Mouse (Mus musculus) embryonic facial prominence, embryonic 11.5 days (tissue): ENCODE data around the gene Slc1a7. TPM values are rescaled to one million over a fixed set of nuclear protein-coding genes. Genes with fewer than 3 reads are reported as not detected.

Source experiments
- ATAC-seq: fragments of 200-750 bp; cut with Nextera tagmentation; replicated peaks from 2 replicates; pipeline ENCODE4 v1.8.0; 2017; ENCODE audit warnings: low read depth; ENCODE audit not compliant: insufficient number of reproducible peaks, low FRiP score, low TSS enrichment
- DNase-seq: peaks from one replicate; pipeline ENCODE4 v3.0.0-alpha.2; 2015; ENCODE audit warnings: low spot score
- H3K27ac ChIP-seq: fragments of 300-500 bp; sonication (generic); replicated peaks from 2 replicates; pipeline ENCODE4 v1.5.1; 2014; ENCODE audit warnings: mild to moderate bottlenecking, low read depth, low read length, control low read depth
- H3K27me3 ChIP-seq: fragments of 300-500 bp; sonication (generic); 2 replicates; pipeline ENCODE4 v1.6.1; 2014; ENCODE audit warnings: mild to moderate bottlenecking, low read length, moderate library complexity, mixed read lengths; ENCODE audit not compliant: control insufficient read depth, insufficient read depth
- H3K36me3 ChIP-seq: fragments of 300-500 bp; sonication (generic); replicated peaks from 2 replicates; pipeline ENCODE4 v1.6.1; 2014; ENCODE audit warnings: low read depth, mild to moderate bottlenecking, low read length, moderate library complexity, mixed read lengths; ENCODE audit not compliant: control insufficient read depth, insufficient read depth
- H3K4me1 ChIP-seq: fragments of 300-500 bp; sonication (generic); 2 replicates; pipeline ENCODE4 v1.6.1; 2014; ENCODE audit warnings: low read length, mixed read lengths; ENCODE audit not compliant: control insufficient read depth, insufficient read depth
- H3K4me2 ChIP-seq: fragments of 300-500 bp; sonication (generic); 2 replicates; pipeline ENCODE4 v1.6.1; 2014; ENCODE audit warnings: low read depth, mild to moderate bottlenecking, control low read depth, low read length, moderate library complexity
- H3K4me3 ChIP-seq: fragments of 300-500 bp; sonication (generic); 2 replicates; pipeline ENCODE4 v1.5.1; 2014; ENCODE audit warnings: low read depth, low read length, control low read depth
- H3K9ac ChIP-seq: fragments of 300-500 bp; sonication (generic); replicated peaks from 2 replicates; pipeline ENCODE4 v1.6.1; 2014; ENCODE audit warnings: mild to moderate bottlenecking, control low read depth, low read length
- H3K9me3 ChIP-seq: fragments of 300-500 bp; sonication (generic); replicated peaks from 2 replicates; pipeline ENCODE4 v1.6.1; 2016; ENCODE audit warnings: mild to moderate bottlenecking, low read length, inconsistent platforms, mixed read lengths; ENCODE audit not compliant: control insufficient read depth
- WGBS: fragments of 180-500 bp; shearing (Covaris S2); extraction: QIAGEN DNeasy Blood & Tissue Kit; methylation state at CpG from one replicate; pipeline ENCODE4 v1.1.7; 2014; 5-methylcytosine and 5-hydroxymethylcytosine counted together
- polyA plus RNA-seq: library from polyadenylated mRNA; unstranded; fragments of >200 nt; fragmentation: Nextera tagmentation; extraction: Ambion mirVana; gene quantifications from 2 replicates; pipeline ENCODE4 v1.2.1, GENCODE M21; 2014

Gene Slc1a7
- polyA plus RNA-seq, 1 experiment from 2014 or later = 0.11 TPM

DNA sequence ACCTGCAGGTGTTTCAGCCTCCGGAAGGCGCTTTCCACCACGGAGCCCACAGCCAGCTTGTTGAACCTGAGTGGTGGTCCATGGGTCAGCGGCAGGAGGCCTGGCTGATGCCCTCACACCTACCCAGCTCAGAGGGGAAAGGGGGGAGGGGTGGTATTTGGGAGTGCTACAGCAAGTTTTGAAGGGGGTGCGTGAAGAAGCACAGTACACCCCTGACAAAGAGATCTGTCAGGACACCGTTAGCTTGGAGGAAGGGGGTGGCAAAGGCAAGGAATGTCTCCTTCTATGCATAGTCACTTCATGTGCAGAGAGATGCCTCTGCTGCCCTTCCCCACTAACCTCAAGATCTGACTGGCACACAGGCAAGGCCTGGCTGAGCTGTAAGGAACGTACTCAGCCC is 49.7 kb downstream of the Slc1a7 start:
- Histone ChIP-seq H3K27me3 (no peaks in the 10 kb centered on the region), H3K4me2 (no peak overlapping the region), H3K4me1 (peaks cover 4% of the 10 kb centered on the region; the same call in 1 of the 2 replicates), H3K9me3 (no peaks in the 10 kb centered on the region), H3K4me3 (no peak overlapping the region), H3K36me3 (no peaks in the 10 kb centered on the region), H3K9ac (no peak overlapping the region), H3K27ac (no peak overlapping the region)
- ATAC-seq = no peak
- 82% methylated on average over 7 of the region's 7 CpGs for WGBS
- DNase-seq = no peak

GRCm38 (mm10) chr4:108018241-108018923 is 50.2 kb downstream of the Slc1a7 start:
- ATAC-seq = no peak
- H3K9me3 ChIP-seq = no peaks in the 10 kb centered on the region
- no peak overlapping the region for H3K4me3 ChIP-seq
- no peak overlapping the region for H3K4me2 ChIP-seq
- H3K27ac ChIP-seq = no peak overlapping the region
- H3K27me3 ChIP-seq = no peaks in the 10 kb centered on the region
- WGBS = 50% methylated on average over 10 of the region's 10 CpGs
- no peak for DNase-seq
- no peaks in the 10 kb centered on the region for H3K36me3 ChIP-seq
- H3K4me1 ChIP-seq = peaks cover 4% of the 10 kb centered on the region; the same call in 1 of the 2 replicates
- H3K9ac ChIP-seq = no peak overlapping the region

DNA sequence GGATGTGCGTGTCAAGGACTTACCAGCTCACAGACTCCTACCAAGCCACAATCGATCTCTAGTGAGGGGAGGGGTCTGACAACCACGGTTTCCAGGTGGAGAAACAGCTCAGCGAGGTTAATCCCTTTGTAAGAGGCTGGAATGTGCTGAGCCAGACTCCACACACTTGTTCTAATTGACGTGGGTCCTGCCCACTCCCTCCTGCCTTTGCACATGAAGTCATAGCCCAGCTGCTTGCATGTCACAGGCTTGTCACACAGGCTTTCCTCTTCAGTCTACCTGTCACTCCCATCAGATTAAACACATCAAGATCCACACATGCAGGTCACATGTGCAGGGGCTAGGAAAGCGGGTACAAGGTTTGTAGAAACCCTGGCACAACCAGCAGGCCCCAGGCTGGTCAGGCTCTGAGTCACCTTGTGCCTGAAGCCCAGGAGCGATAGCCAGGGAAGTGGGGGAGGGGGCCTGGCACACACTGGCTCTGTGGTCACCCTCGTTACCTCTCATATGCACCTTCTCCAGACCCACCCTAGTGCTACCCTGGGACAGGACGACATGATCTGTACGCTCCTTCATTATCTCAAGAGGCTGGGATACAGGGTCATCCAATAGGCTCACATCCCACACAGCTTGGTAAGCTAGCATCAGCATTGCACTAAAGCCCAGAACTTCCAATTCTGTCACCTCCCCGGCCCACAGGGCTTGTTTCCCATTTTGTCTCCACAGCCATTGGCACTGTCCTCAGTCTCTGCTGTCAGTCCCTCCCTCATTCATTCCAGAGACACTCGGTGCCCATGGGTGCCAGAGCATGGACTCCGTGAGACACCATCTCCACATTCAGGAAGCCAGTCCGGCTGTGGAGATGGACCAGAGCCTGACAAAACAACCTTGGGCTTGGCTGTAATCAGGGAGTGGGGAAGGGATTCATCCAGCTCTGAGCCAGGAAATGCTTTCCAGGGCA is 51.1 kb downstream of the Slc1a7 start:
- H3K36me3 ChIP-seq = no peaks in the 10 kb centered on the region
- H3K27me3 ChIP-seq = no peaks in the 10 kb centered on the region
- H3K9me3 ChIP-seq = no peaks in the 10 kb centered on the region
- no peak overlapping the region for H3K4me3 ChIP-seq
- 49% methylated on average over 14 of the region's 14 CpGs for WGBS
- no peak overlapping the region for H3K9ac ChIP-seq
- ATAC-seq (no peak; the same call in 1 of the 2 replicates), DNase-seq (peak; percentile 31)
- no peak overlapping the region for H3K27ac ChIP-seq
- H3K4me1 ChIP-seq = peaks cover 4% of the 10 kb centered on the region; the same call in 1 of the 2 replicates
- no peak overlapping the region for H3K4me2 ChIP-seq

DNA sequence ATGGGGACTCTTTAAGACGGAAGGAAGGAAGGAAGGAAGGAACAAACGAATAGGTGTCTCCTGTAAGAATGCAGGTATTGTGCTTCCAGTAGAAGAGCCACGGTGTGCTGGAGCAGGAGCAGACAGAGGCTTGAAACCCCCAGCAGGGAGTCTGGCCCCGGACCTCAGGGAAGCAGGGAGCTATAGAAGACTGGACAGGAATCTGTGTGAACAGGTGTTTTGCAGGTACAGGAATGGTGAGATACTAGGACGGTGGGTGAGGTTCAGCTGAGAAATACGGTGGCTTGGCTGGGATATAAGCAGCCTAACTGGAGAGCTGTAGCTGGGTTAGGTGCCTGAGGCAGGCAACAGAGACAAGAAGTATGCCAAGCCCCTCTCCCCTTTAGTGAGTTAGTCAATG is 52.0 kb downstream of the Slc1a7 start:
- ATAC-seq = no peak
- no peaks in the 10 kb centered on the region for H3K27me3 ChIP-seq
- DNase-seq = no peak
- H3K27ac ChIP-seq = no peak overlapping the region
- no peaks in the 10 kb centered on the region for H3K9me3 ChIP-seq
- no peak overlapping the region for H3K4me3 ChIP-seq
- H3K4me2 ChIP-seq = no peak overlapping the region
- H3K9ac ChIP-seq = no peak overlapping the region
- H3K4me1 ChIP-seq = peaks cover 4% of the 10 kb centered on the region; the same call in 1 of the 2 replicates
- no peaks in the 10 kb centered on the region for H3K36me3 ChIP-seq
- WGBS = 88% methylated on average over 6 of the region's 6 CpGs

GRCm38 (mm10) chr4:108023186-108023585 is 55.1 kb downstream of the Slc1a7 start:
- Histone ChIP-seq H3K36me3 (no peaks in the 10 kb centered on the region), H3K27ac (no peak overlapping the region), H3K9me3 (no peaks in the 10 kb centered on the region), H3K4me3 (no peak overlapping the region), H3K4me1 (peaks cover 4% of the 10 kb centered on the region; the same call in 1 of the 2 replicates), H3K9ac (no peak overlapping the region), H3K27me3 (no peaks in the 10 kb centered on the region), H3K4me2 (no peak overlapping the region)
- 81% methylated on average over 4 of the region's 4 CpGs for WGBS
- DNase-seq = no peak
- ATAC-seq = no peak

DNA sequence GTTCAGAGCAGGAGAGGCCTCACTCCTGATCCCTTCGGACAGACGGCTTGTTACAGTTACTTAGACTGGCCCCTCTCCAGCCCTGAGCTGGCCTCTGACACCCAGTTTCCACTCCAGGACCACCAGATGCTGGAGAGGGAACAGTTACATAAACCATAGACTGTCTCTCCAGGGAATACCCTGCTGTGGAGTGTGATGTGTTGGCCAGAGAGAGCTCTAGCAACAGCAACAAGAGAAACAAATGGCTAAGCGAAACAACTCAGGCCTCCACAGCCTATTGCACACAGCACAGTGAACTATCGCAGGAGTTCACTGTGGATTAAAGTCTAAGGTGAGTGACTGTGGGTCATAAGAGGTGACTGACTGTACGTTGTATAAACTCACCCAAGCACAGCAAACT is 56.5 kb downstream of the Slc1a7 start:
- 59% methylated on average over 5 of the region's 5 CpGs for WGBS
- Histone ChIP-seq H3K4me2 (no peak overlapping the region), H3K4me3 (no peak overlapping the region), H3K4me1 (no peaks in the 10 kb centered on the region), H3K9me3 (no peaks in the 10 kb centered on the region), H3K27me3 (no peaks in the 10 kb centered on the region), H3K27ac (no peak overlapping the region), H3K9ac (no peak overlapping the region), H3K36me3 (no peaks in the 10 kb centered on the region)
- ATAC-seq (no peak), DNase-seq (no peak)

DNA sequence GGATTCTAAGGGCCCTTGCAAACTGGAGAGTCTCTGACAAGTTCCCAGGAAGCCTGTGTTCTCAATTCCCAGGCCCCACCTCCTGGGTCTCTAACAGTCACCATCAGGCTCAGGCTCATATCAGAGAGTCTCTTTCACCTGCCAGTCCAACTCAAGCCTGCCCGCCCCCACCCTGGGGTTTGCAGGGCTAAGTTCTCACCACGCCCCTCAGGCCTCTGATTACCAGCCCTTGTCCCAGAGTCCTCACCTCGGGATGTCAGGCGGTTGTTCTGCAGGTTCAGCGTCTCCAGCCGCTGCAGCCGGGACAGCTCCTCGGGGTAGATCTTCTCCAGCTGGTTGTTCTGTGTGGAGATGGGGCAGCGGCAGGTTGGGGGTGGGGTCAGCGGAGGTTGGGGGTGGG is 57.1 kb downstream of the Slc1a7 start:
- no peaks in the 10 kb centered on the region for H3K4me1 ChIP-seq
- peak; percentile 51 for DNase-seq
- WGBS = 3% methylated on average over 10 of the region's 10 CpGs
- no peak overlapping the region for H3K4me3 ChIP-seq
- H3K9ac ChIP-seq = no peak overlapping the region
- no peaks in the 10 kb centered on the region for H3K36me3 ChIP-seq
- ATAC-seq = no peak; the same call in 1 of the 2 replicates
- H3K27ac ChIP-seq = no peak overlapping the region
- no peaks in the 10 kb centered on the region for H3K9me3 ChIP-seq
- H3K27me3 ChIP-seq = peaks cover 2% of the 10 kb centered on the region; the same call in 1 of the 2 replicates
- H3K4me2 ChIP-seq = peak overlapping the region; percentile 16; the same call in 1 of the 2 replicates

DNA sequence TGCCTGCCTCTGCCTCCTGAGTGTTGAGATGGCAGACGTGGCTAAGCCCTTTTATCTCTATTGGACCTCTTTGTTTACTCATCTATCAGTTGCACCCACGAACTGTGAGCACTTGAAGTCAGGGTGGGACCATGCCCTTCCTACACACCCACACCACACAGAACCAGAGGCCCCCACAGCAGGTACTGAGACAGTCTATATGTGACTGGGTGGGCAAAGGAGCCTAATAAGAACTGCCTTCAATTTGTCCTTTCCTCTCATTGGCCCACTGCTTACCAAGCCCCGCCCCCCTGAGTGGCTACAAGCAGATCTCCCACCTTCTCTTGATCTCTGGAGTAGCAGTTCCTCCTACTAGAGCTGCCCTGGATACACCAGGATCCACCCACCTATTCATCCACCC is 58.1 kb downstream of the Slc1a7 start:
- Histone ChIP-seq H3K4me1 (peaks cover 4% of the 10 kb centered on the region; the same call in 1 of the 2 replicates), H3K9me3 (no peaks in the 10 kb centered on the region), H3K27me3 (peaks cover 11% of the 10 kb centered on the region), H3K9ac (no peak overlapping the region), H3K36me3 (no peaks in the 10 kb centered on the region), H3K4me2 (no peak overlapping the region), H3K4me3 (no peak overlapping the region), H3K27ac (no peak overlapping the region)
- no peak for ATAC-seq
- no peak for DNase-seq
- 30% methylated on average over 3 of the region's 3 CpGs for WGBS
